Mouse (Mus musculus) right cerebral cortex, postnatal 14 days (tissue): ENCODE results near the gene Usp2.

ENCODE experiments used
- DNase-seq: peaks from one replicate; pipeline ENCODE4 v3.0.0; 2022

The Usp2 gene

DNA sequence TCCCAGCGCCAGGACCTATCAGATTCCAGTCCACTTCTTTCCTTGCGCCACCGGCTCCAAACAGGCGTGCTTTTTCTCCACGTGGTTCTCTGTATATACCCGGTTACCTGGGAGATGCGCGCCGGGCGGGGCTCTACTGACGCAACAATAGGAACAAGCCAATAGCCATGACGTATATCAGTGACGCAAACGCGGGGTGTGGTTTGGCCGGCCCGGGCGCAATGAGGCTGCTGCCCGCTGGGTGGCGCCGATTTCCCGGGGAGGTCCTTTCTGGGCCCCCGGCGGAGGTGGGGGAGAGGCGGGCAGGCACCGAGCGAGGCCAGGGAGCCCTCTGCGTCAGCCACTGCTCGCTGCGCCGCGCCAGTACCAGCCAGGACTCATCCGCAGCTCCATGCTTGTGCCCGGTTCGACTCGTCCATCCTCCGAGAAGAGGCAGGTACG lies at the start of gene Usp2:
Gene Usp2 (plus strand): TSS at position 237 of the 441 bp plus-strand sequence.
- DNase-seq: peak; percentile 99

DNA sequence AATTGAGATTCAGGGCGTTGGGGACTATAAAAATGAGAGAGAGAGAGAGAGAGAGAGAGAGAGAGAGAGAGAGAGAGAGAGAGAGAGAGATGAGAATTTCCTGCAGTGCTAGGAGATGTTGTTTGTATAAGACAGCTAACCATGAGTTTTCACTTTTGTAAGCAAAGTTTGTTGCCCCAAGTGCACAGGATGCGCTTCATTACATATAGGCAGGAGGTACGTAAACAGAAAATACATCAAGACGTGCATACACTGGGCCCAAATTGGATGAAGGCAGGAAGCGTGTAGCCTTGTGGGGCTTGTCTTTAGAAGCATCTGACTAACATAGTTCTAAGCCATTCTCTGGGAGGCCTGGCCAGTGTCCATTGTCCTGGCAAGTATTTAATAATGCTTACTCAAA lies 49.0 kb upstream of the Usp2 start:
- DNase-seq: no peak

DNA sequence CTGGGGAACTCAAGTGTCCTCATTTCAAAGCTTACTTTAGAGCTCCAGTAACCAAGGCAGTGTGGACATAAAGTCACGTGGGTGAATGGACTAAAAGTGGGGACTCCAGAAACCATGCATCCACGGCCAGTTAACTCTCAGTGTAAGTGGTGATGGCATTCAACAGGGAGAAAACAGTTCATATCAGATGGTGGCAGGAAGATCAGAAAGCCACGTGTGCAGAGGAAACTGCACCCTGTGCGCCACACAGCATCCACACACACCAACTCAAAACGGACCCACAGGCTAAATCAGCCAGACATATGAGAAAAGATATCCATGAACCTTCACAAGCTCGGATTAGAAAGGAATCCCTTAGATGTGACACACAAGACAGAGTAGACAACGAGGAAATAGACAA lies 46.8 kb upstream of the Usp2 start:
- no peak for DNase-seq

DNA sequence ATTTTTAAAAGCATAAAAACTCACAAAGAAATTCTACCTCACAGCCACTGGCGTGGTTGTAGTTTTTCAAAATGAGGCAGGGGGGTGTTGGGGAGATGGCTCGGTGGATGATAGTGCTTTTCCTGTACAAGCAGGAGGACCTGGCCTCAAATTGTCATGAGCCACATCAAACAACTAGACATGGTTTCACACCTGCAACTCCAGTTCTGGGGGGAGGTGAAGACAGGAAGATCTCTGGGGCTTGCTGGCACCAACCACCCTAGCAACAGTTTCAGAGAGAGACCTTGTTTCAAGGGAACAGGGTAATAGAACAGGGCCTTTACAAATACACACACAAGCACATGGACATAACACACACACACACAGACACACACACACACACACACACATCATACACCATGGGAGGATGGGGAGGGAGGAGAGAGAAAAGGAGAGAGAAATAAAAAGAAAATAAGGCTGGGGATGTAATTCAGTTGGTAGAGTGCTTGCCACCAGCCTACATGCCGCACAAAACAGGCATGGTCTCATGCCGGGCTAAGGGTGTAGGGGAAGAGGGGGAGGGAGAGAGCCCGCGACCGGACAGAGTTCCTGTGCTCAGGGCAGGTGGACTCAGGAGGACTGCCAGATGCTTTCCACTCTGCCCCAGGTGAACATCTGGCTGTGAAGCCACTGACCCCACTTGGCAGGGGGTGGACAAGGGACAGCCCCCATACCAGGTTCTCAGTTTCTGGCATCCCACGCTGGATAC lies 44.5 kb upstream of the Usp2 start:
- DNase-seq: no peak

DNA sequence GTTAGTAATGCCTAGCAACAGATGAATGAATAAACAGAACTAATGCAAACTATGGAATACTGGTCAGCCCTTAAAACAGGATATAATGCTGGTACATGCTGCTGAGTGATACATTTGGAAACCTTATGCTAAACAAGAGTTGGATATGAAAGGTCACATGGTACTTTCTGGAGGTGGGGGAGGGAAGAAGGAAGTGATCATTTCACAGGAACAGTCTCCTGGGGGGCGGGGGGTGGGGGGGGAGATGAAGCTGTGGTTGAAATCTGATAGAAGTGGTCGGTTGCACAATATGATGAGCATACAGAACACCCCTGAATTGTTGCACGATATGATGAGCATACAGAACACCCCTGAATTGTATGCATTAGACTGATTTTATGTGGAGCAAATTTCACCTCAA lies 42.7 kb upstream of the Usp2 start:
- no peak for DNase-seq

DNA sequence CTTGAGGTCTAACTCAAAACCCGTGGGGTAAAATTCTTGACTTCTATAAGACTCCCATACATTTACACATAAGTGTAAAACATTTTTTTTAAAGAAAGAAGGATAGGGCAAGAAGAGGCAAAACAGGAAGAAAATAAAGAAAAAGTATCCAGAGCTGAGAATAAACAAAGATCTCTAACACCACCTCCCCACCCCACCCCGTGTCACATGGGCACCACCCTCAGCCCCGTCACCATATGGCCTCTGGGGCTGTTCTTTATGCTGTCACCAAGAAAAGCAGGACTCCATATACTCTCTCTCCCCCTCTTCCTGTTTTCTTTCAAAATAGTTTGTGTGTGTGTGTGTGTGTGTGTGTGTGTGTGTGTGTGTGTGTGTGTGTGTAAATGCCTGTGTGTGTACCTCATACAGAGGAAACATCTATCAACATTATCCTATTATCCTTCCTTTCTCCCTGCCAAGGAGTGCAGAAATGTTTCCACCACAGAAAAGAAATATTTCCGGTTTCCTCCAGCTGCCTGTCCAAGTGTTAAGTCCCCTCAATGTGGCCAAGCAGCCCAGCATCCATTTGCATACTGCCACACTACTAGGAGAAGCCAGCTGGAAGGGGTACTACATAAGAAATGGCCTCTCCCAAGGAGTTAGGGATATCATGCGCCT lies 37.1 kb upstream of the Usp2 start:
- DNase-seq: no peak

DNA sequence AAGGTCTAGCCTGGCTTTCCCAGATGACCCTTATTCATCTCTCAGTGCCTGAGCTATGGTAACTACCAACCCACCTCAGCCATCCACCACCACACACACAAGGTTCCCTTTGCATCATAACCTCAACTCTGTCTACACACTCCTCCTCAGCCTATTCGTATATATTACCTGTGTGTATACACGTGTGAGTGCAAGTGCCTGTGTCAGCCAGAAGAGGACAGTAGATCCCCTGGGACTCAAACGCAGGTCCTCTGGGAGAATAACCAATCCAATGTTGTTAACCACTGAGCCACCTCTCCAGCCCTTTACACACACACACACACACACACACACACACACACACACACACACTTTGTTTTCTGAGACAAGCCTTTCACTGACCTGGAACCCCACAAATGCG lies 36.2 kb upstream of the Usp2 start:
- DNase-seq: no peak

DNA sequence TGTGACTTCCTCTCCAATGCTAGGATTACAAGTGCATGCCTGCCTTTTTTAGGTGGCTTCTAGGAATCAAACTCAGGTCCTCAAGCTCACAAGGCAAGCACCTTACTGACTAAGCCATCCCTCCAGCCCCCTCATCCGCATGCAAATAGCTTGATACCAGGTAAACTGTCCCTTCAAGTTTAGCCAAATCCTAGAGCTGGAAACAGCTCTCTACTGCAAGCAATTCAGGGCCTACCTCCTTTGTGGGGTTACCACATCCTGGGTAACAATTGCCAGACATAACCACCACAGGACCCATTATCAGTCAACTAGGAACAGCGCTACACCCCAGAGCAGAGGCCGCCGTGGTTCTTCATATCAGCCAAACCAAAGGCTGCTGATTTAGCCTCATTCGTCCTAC lies 35.7 kb upstream of the Usp2 start:
- no peak for DNase-seq

DNA sequence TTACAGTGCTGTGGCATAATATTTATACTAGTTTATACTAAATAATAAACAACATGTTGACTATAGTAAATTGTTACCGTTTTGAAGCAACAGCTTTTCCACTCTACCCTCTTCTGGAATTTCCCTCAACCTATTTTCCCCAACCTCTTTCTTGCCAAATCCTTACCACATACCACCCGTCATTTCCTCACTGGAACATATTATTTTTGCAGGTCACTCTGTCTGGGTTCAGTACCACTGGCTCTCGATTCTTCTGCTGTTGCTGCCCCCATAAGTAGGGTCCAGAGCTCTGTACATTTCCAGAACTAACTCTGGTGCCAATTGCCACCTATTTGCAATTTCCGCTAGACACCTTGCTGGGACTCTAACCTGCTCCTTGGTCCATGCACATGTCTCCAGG lies 34.9 kb upstream of the Usp2 start:
- DNase-seq: no peak

DNA sequence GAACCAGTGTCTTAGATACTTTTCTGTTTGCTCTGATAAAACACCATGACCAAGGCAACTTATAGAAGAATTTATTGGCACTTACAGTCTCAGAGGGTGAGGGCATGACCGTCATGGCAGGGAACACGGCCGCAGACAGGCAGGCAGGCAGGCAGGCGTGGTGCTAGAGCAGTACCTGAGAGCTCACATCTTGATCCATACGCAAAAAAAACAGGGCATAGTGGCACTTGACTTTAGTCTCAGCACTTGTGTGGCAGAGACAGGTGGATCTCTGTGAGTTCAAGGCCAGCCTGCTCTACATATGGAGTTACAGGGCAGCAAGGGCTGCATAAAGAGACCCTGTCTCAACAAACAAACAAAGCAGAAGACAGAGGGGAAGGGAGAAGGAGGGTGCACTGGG lies 33.5 kb upstream of the Usp2 start:
- DNase-seq: no peak

DNA sequence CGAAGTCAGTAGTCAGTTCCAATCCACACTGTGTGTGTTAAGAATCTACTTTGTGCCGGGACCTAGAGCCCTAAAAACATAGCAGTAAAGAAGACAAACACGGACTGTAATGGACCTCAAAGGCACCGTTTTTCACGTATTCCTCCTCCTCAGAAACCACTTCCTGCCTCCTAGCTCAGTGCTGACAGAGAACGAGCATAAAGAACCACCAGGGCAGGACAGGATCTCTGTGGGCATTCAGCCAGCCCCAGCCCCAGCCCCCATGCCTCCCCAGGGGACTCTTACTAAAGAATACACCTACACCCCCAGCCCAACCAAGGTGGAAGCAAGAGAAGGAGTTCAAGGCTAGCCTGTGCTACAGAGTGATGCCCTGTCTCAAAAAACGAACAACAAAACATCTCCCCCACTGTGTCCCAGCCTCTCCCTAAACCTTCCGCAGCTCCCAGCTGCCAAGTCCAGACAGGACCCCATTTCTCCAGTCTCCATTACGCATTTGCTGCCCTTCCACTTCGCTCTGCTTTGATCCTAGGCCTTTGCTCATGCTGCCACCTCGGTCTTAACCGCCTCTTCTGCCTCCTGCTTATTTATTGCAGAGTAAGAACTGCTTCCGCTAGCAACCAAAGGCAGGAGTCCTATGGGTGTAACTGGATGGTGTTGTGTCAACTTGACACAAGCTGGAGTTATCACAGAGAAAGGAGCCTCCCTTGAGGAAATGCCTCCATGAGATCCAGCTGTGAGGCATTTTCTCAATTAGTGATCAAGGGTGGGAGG lies 32.7 kb upstream of the Usp2 start:
- no peak for DNase-seq

DNA sequence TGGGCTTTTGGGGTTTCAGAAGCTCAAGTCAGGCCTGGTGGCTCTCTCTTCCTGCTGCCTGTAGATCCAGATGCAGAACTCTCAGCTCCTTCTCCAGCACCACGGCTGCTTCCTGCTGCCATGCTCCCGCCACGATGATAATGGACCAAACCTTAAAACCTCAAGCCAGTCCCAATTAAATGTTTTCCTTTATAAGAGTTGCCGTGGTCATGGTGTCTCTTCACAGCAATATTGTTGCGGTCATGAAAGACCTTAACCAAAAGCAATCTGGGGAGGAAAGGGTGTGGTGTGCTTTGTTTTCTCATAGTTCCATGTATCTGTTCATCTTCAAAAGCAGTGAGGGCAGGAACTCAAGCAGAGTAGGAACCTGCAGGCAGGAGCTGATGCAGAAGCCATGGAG lies 29.7 kb upstream of the Usp2 start:
- DNase-seq: no peak

DNA sequence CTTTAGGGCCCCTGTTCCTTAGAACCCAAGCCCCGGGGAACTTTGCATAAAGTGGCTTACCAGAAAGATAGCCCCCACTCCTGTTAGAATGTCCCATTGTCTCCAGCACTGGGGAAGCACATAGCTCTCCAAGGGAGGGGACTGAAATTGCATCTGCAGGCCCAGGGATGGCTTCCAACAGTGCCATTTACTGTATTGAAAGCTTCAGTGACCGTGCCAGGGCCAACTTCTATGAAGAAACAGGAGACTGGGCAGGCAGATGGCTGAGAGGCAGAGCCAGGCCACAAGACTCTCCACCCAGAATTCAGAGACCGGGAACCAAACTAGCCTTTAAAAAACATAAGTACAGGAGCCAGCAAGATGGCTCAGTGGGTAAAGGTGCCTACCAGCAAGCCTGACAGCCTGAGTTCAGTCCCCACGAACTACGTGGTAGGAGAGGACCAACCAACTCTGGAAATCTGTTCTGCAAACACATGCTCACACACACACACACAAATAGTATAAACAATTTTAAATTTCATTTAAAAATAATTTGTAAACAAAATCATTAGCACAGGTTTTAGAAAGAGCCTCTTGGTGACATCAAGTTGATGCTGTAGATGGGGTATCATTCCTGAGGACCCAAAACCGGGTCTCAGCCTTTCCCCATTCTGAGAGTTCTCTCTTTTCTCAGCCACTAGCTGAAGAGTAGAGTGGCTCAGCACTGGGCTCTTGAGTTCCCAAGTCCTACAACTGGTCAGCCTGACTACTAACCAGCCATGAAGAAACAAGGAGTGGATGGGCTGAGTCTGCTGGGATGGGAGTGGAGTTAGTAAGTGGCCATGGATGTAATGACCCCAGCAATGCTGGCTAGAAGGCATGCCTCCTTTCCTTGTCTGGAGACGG lies 25.1 kb upstream of the Usp2 start:
- no peak for DNase-seq

DNA sequence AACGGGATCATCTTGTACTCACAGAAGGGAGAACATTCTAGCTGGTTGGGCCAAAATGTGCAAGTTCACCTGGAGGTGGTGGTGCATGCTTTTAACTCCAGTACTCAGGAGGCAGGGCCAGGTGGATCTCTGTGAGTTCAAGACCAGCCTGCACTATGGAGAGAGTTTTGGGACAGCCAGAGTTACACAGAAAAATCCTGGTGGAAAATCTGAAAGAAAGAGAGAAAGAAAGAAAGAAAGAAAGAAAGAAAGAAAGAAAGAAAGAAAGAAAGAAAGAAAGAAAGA lies 24.5 kb upstream of the Usp2 start:
- DNase-seq: no peak

DNA sequence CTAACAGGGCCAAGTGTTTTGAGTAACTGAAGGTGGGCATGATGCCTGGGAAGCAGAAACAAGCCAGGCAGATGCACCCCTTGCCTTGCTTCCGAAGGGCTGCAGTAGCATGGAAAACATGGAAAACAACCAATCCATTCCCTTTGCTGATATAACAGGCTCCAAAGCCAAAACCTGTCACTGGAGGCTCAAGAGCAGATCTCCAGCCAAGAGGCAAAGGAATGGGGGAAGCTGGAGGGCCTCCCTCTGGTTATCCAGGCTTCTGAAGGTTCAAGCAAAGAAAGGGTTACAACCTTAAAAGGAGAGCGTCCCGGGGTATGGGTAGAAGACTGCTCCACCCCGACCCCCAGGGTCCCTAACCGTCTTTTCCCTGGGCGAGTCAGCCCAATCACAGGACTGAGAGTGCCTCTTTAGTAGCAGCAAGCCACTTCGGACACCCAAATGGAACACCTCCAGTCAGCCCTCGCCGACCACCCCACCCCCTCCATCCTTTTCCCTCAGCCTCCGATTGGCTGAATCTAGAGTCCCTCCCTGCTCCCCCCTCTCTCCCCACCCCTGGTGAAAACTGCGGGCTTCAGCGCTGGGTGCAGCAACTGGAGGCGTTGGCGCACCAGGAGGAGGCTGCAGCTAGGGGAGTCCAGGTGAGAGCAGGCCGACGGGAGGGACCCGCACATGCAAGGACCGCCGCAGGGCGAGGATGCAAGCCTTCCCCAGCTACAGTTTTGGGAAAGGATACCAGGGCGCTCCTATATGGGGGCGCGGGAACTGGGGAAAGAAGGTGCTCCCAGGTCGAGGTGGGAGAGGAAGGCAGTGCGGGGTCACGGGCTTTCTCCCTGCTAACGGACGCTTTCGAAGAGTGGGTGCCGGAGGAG lies 23.7 kb upstream of the Usp2 start, which contains the start of gene Thy1:
Gene Thy1 (plus strand): TSS at position 549 of the 872 bp plus-strand sequence.
- DNase-seq: peak; percentile 76

DNA sequence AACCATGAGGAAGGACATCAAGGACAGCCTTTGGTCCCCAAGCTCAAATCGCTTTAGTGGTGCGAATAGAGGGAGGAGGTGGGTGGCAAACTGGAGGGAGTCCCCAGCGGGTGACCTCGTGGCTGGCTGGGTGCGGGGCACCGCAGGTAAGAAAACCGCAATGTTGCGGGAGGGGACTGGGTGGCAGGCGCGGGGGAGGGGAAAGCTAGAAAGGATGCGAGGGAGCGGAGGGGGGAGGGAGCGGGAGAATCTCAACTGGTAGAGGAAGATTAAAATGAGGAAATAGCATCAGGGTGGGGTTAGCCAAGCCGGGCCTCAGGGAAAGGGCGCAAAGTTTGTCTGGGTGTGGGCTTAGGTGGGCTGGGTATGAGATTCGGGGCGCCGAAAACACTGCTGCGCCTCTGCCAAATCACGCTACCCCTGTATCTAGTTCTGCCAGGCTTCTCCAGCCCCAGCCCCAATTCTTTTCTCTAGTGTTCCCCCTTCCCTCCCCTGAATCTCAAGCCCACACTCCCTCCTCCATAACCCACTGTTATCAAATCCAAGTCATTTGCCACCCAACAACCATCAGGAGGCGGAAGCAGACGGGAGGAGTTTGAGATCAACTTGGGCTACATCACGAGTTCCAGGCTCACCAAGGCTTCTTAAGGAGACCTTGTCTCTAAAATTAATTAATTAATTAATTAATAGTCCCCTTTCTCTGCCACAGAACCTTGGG lies 23.0 kb upstream of the Usp2 start:
- DNase-seq: peak; percentile 57

DNA sequence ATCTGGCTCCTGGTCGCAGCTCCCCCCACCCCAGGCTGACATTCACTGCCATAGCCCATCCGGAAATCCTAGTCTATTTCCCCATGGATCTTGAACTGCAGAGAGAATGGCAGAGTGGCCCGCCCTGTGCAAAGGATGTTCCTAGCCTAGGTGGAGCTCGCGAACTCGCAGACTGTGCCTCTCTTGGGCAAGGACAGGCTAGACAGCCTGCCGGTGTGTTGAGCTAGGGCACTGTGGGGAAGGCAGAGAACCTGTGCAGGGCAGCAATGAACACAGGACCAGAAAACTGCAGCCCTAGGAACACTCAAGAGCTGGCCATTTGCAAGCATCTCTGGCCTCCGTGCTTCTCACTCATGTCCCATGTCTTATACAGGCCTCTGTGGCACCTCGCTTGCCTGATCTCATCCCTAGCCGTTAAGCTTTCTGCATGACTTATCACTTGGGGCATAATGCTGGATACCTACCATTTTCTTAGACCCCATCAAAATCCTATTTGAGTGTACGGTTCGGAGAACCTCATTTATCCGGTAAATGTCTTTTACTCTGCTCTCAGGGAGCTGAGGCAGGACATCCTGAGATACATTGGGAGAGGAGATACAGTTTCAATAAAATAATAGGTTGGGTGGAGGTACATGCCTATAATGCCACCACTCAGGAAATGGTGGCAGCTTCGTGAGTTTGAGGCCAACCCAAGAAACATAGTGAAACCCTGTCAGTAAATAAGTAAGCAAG lies 22.2 kb upstream of the Usp2 start:
- DNase-seq: peak; percentile 47

DNA sequence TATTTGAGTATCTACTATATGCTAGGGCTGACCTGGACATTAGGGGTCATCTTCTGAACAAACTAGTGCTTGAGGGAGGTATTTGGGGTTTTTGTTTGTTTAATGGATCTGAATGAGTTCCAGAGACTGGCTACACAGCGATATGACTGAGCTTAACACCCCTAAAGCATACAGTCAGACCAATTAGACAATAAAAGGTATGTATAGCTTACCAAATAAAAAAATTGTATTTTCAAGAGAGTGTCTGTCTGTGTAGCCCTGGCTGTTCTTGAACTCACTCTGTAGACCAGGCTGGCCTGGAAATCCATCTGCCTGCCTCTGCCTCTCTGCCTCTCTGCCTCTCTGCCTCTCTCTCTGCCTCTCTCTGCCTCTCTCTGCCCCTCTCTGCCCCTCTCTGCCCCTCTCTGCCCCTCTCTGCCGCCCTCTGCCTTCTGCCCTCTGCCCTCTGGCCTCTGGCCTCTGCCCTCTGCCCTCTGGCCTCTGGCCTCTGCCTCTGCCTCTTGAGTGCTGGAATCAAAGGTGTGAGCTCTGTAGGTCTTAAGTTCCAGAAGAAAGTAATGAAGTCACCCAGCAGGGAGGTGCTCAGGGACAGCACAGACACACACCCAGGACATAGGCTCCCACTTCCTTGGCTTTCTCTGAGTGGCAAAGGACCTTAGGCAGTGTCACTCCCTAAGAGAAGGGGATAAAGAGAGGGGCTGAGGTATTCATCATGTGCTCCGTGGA lies 21.5 kb upstream of the Usp2 start:
- DNase-seq: no peak

DNA sequence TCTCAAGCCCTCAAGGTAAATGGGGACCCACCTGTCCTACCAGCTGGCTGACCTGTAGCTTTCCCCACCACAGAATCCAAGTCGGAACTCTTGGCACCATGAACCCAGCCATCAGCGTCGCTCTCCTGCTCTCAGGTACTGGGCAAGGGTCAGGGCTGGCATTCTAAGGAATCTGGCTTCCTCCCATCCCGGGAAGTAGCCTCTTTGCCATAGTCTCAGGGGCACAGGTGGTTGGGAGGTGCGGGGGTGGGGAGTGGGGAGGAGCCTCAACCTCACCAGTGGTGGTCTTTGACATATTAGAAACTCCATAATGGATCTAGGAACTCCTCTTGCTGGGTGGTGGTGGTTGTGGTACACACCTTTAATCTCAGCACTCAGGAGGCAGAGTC lies 20.9 kb upstream of the Usp2 start:
- DNase-seq: no peak

DNA sequence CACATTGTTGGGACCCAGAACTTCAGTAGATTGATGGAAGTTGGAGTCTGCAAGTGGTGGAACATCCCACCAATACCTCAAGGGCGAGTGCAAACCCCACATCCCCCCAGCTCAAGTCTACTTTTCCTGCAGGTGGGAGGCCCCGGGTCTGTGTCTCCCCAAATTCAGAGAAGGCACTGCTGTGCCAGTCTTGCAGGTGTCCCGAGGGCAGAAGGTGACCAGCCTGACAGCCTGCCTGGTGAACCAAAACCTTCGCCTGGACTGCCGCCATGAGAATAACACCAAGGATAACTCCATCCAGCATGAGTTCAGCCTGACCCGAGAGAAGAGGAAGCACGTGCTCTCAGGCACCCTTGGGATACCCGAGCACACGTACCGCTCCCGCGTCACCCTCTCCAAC lies 20.4 kb upstream of the Usp2 start:
- no peak for DNase-seq
